11 mouse cellular contexts compared by ENCODE assay signal in genomic region chr1:57339156-57339796, GRCm38 (mm10). TPM values are rescaled to one million over a fixed set of nuclear protein-coding genes. Genes with fewer than 3 reads are reported as not detected.
A peak's percentile ranks its signal among the peaks of the same experiment; 100 is the strongest.
DNase-seq lines count a peak whose midpoint lies in the region; ATAC-seq and TF ChIP-seq lines count a peak whose summit lies in the region.
"Had no signal": no experiment of that assay in that cellular context is flagged by ENCODE, and none has a peak within 500 bp of the region (broad histone marks: within the 10 kb centered on the region; RNA-seq: fewer than 3 reads in every experiment).

No protein-coding gene starts in this region.

- TF ChIP-seq EP300 in MEL (IDR thresholded peaks at IDR 0.05; ENCODE audit: low read depth in 1 of 2, low read length in 2 of 2), result no peak

- H3K4me2 ChIP-seq in kidney, embryonic 16.5 days (replicated peaks; ENCODE audit: low read depth, low read length), result no peak overlapping the region
- H3K4me2 ChIP-seq: heart, embryonic 15.5 days had no signal

- ATAC-seq in granulocyte monocyte progenitor cell, adult 5-6 weeks (replicated peaks; ENCODE audit: poor library complexity, severe bottlenecking), result 0 out of 2 replicates have a peak, but pooled peaks have one; percentile 25
- ATAC-seq in activated CD4-positive, CD25-positive, alpha-beta regulatory T cell, adult 4 months, result no peak
- no peak for ATAC-seq in kidney, embryonic 16.5 days (ENCODE audit: low FRiP score, low TSS enrichment)

- peak; percentile 12 for DNase-seq in kidney, adult 2 months
- no peak for DNase-seq in kidney, postnatal 10 days
- DNase-seq in A20 (ENCODE audit: low read depth, low spot score) (peak; percentile 30), MEL (ENCODE audit: low read depth, low spot score) (peak; percentile 37)
- DNase-seq: adrenal gland, adult 8-10 months; layer of hippocampus, adult 9-11 months had no signal

- no peak overlapping the region for H3K27ac ChIP-seq in kidney, adult 2 months (ENCODE audit: insufficient read depth, low read depth, low read length)
- no peak overlapping the region for H3K27ac ChIP-seq in MEL (ENCODE audit: control insufficient read depth, low read depth, low read length)
- no peak overlapping the region for H3K27ac ChIP-seq in kidney, embryonic 16.5 days (ENCODE audit: low read length)
- H3K27ac ChIP-seq: heart, embryonic 15.5 days had no signal

- TF ChIP-seq CTCF in kidney, adult 2 months (conservative IDR thresholded peaks at IDR 0.05; ENCODE audit: insufficient read depth, insufficient read length, low read depth, low read length), result no peak
- TF ChIP-seq CTCF in MEL (IDR thresholded peaks at IDR 0.05 in 2 of 3, conservative IDR thresholded peaks at IDR 0.05 in 1 of 3; ENCODE audit: control insufficient read depth in 1 of 3, insufficient read depth in 1 of 3, low read depth in 2 of 3, low read length in 3 of 3, poor library complexity in 1 of 3, severe bottlenecking in 1 of 3), result peak; percentile 10 to 65 (median 40); a peak in 4 of 6 replicates

- no peak overlapping the region for H3K9ac ChIP-seq in MEL (ENCODE audit: control insufficient read depth, low read depth, low read length, poor library complexity, severe bottlenecking)
- no peak overlapping the region for H3K9ac ChIP-seq in kidney, embryonic 16.5 days (replicated peaks; ENCODE audit: low read length)
- H3K9ac ChIP-seq: heart, embryonic 15.5 days had no signal

- no peaks in the 10 kb centered on the region for H3K9me3 ChIP-seq in MEL (replicated peaks; ENCODE audit: insufficient read depth, low read length)
- H3K9me3 ChIP-seq in kidney, embryonic 16.5 days (ENCODE audit: low read length), result no peaks in the 10 kb centered on the region
- H3K9me3 ChIP-seq: heart, embryonic 15.5 days had no signal

- H3K79me2 ChIP-seq in MEL (ENCODE audit: control insufficient read depth, insufficient read depth, low read length, poor library complexity), result no peaks in the 10 kb centered on the region

- TF ChIP-seq POLR2A in kidney, adult 2 months (IDR thresholded peaks at IDR 0.05; ENCODE audit: low read depth, low read length), result no peak
- TF ChIP-seq POLR2A in MEL (IDR thresholded peaks at IDR 0.05; ENCODE audit: control insufficient read depth in 1 of 2, insufficient read depth in 1 of 2, low read depth in 1 of 2, low read length in 2 of 2, poor library complexity in 1 of 2), result no peak

- no peaks in the 10 kb centered on the region for H3K27me3 ChIP-seq in kidney, adult 2 months (replicated peaks; ENCODE audit: control insufficient read depth, insufficient read depth, low read length)
- no peaks in the 10 kb centered on the region; a peak in 1 of 4 replicates for H3K27me3 ChIP-seq in MEL (ENCODE audit: control insufficient read depth in 1 of 2, insufficient read depth in 2 of 2, low read length in 2 of 2)
- 0 out of 2 replicates have a peak, but pooled peaks cover 3% of the 10 kb centered on the region for H3K27me3 ChIP-seq in kidney, embryonic 16.5 days (ENCODE audit: insufficient read depth, low read length)
- H3K27me3 ChIP-seq: heart, embryonic 15.5 days had no signal

- H3K4me3 ChIP-seq in kidney, adult 2 months (ENCODE audit: insufficient read depth, low read depth, low read length), result no peak overlapping the region
- H3K4me3 ChIP-seq in MEL (ENCODE audit: control insufficient read depth in 1 of 2, insufficient read depth in 1 of 2, low read depth in 2 of 2, low read length in 2 of 2), result no peak overlapping the region
- no peak overlapping the region for H3K4me3 ChIP-seq in kidney, embryonic 16.5 days (ENCODE audit: low read length)
- H3K4me3 ChIP-seq: erythroblast, embryonic 14.5 days; heart, embryonic 15.5 days had no signal

- no peaks in the 10 kb centered on the region for H3K36me3 ChIP-seq in kidney, adult 2 months (ENCODE audit: control insufficient read depth, insufficient read depth, low read length)
- no peaks in the 10 kb centered on the region for H3K36me3 ChIP-seq in MEL (ENCODE audit: control insufficient read depth in 1 of 2, insufficient read depth in 2 of 2, low read length in 2 of 2)
- H3K36me3 ChIP-seq in kidney, embryonic 16.5 days (ENCODE audit: insufficient read depth, low read length), result no peaks in the 10 kb centered on the region
- H3K36me3 ChIP-seq: heart, embryonic 15.5 days had no signal

- 42% methylated on average over 14 of the region's 14 CpGs for WGBS in kidney, adult 2 months
- WGBS in kidney, embryonic 16.5 days, result 45% methylated on average over 14 of the region's 14 CpGs

- no peaks in the 10 kb centered on the region for H3K4me1 ChIP-seq in kidney, adult 2 months (ENCODE audit: control insufficient read depth, insufficient read depth, low read length)
- H3K4me1 ChIP-seq in MEL (ENCODE audit: control insufficient read depth in 1 of 2, insufficient read depth in 2 of 2, low read length in 2 of 2), result no peaks in the 10 kb centered on the region
- no peaks in the 10 kb centered on the region for H3K4me1 ChIP-seq in kidney, embryonic 16.5 days (ENCODE audit: insufficient read depth, low read length)
- H3K4me1 ChIP-seq: heart, embryonic 15.5 days had no signal

- peak; percentile 80 for TF ChIP-seq RAD21 in MEL (IDR thresholded peaks at IDR 0.05; ENCODE audit: low read depth, low read length)

TF ChIP-seq in MEL, 35 proteins besides CTCF, POLR2A, EP300 and RAD21:
- no peak for TF ChIP-seq MAX (IDR thresholded peaks at IDR 0.05; ENCODE audit: low read length)
- TF ChIP-seq ZNF384 (IDR thresholded peaks at IDR 0.05; ENCODE audit: low read depth, low read length), result peak; percentile 88
- peak; percentile 62 for TF ChIP-seq SMC3 (IDR thresholded peaks at IDR 0.05; ENCODE audit: low read depth, low read length)
- TF ChIP-seq USF1 (IDR thresholded peaks at IDR 0.05; ENCODE audit: low read depth, low read length), result peak; percentile 39; the same call in 1 of the 2 replicates

RNA-seq across cellular contexts. Expression of gene 1700066M21Rik, which starts 38.1 kb away (rescaled TPM):
- 2.8 and 15.2 TPM in 2 replicates for polyA plus RNA-seq in kidney, adult 2 months (2012; rRNA removed)
- 10.8 and 11.7 TPM in 2 replicates for total RNA-seq in MEL (2012; rRNA removed)
- 1 to 10 TPM in 1 of 2 experiments, not detected in 1; 9.9 TPM for polyA plus RNA-seq in MEL (2012; ENCODE audit: insufficient read depth in 1 of 2, insufficient read length in 2 of 2, low read depth in 1 of 2, low replicate concordance in 2 of 2, missing spikeins in 1 of 2)
- 7.5 and 8.4 TPM in 2 replicates for total RNA-seq in granulocyte monocyte progenitor cell, adult 5-6 weeks (2014; fragmentation: Nextera tagmentation)
- 17.8 and 18.5 TPM in 2 replicates for total RNA-seq in granulocyte monocyte progenitor cell, adult 5-6 weeks (2017)
- 1 to 10 TPM; 3.9 to 4.3 TPM for polyA plus RNA-seq in activated CD4-positive, CD25-positive, alpha-beta regulatory T cell, adult 4 months (2017; shearing (Covaris generic))
- 12.6 and 12.9 TPM in 2 replicates for polyA plus RNA-seq in kidney, embryonic 16.5 days (2015; fragmentation: Nextera tagmentation; extraction: Ambion mirVana)
